Mouse (Mus musculus) small intestine, adult 2 months (tissue): Measurements from ENCODE around the gene Rpl18. TPM values are rescaled to one million over a fixed set of nuclear protein-coding genes. Genes with fewer than 3 reads are reported as not detected.
A peak's percentile ranks its signal among the peaks of the same experiment; 100 is the strongest.

Experiments used
- H3K27ac ChIP-seq: fragments of 200-500 bp; 2 replicates; pipeline ENCODE4 v1.5.1; 2012; ENCODE audit warnings: low read depth, low read length, control low read depth, inconsistent platforms; ENCODE audit not compliant: insufficient read depth
- H3K27me3 ChIP-seq: fragments of 200-500 bp; 2 replicates; pipeline ENCODE4 v1.6.1; 2012; ENCODE audit warnings: mild to moderate bottlenecking, moderate library complexity, low read length, inconsistent platforms; ENCODE audit not compliant: control insufficient read depth, insufficient read depth
- H3K36me3 ChIP-seq: fragments of 200-500 bp; 2 replicates; pipeline ENCODE4 v1.6.1; 2012; ENCODE audit warnings: mild to moderate bottlenecking, low read length, control low read depth, inconsistent platforms; ENCODE audit not compliant: control insufficient read depth, insufficient read depth
- H3K4me1 ChIP-seq: fragments of 200-500 bp; 2 replicates; pipeline ENCODE4 v1.6.1; 2012; ENCODE audit warnings: low read length, inconsistent platforms, mixed read lengths; ENCODE audit not compliant: control insufficient read depth, insufficient read depth, insufficient read length
- H3K4me3 ChIP-seq: fragments of 200-500 bp; 2 replicates; pipeline ENCODE4 v1.5.1; 2012; ENCODE audit warnings: low read depth, mild to moderate bottlenecking, control low read depth, inconsistent platforms, low read length, moderate library complexity
- CTCF ChIP-seq: fragments of 200-500 bp; IDR thresholded peaks from 2 replicates; pipeline ENCODE4 v1.5.1; 2012; ENCODE audit warnings: low read depth, mild to moderate bottlenecking, control low read depth, inconsistent platforms, low read length, moderate library complexity, mixed read lengths; ENCODE audit not compliant: insufficient replicate concordance, insufficient read length; ENCODE audit errors: extremely low read depth
- POLR2A ChIP-seq: fragments of 200-500 bp; IDR thresholded peaks from 2 replicates; pipeline ENCODE4 v1.6.1; 2012; ENCODE audit warnings: low read depth, mild to moderate bottlenecking, control low read depth, inconsistent platforms, low read length, moderate library complexity
- WGBS: fragments of 180-500 bp; shearing (Covaris S2); methylation state at CpG from one replicate; pipeline ENCODE4 v1.1.7; 2018; 5-methylcytosine and 5-hydroxymethylcytosine counted together
- polyA plus RNA-seq: library from polyadenylated mRNA; depleted of rRNA; stranded (reverse); fragments of >200 nt; gene quantifications from 2 replicates; pipeline ENCODE4 v1.2.3, GENCODE M21; 2012

The Rpl18 gene
- polyA plus RNA-seq, 1 experiment = 1,370 TPM

GRCm38 (mm10) chr7:45739820-45740219, 24.6 kb downstream of the Rpl18 start:
- Histone ChIP-seq H3K4me1 (0 out of 2 replicates have a peak, but pooled peaks cover 5% of the 10 kb centered on the region), H3K27me3 (no peaks in the 10 kb centered on the region), H3K36me3 (peaks cover 19% of the 10 kb centered on the region), H3K27ac (no peak overlapping the region), H3K4me3 (no peak overlapping the region)
- TF ChIP-seq CTCF (no peak), POLR2A (no peak)
- WGBS = 67% methylated on average over 10 of the region's 10 CpGs

GRCm38 (mm10) chr7:45741308-45741707, 26.1 kb downstream of the Rpl18 start:
- peak overlapping the region; percentile 15 for H3K4me3 ChIP-seq
- H3K27ac ChIP-seq = peak overlapping the region; percentile 42
- H3K4me1 ChIP-seq = 0 out of 2 replicates have a peak, but pooled peaks cover 6% of the 10 kb centered on the region
- TF ChIP-seq CTCF (no peak), POLR2A (no peak)
- no peaks in the 10 kb centered on the region for H3K27me3 ChIP-seq
- peaks cover 16% of the 10 kb centered on the region for H3K36me3 ChIP-seq
- 85% methylated on average over 12 of the region's 12 CpGs for WGBS

GRCm38 (mm10) chr7:45741777-45742176, 26.5 kb downstream of the Rpl18 start:
- no peaks in the 10 kb centered on the region for H3K27me3 ChIP-seq
- peaks cover 17% of the 10 kb centered on the region for H3K36me3 ChIP-seq
- peak overlapping the region; percentile 42 for H3K27ac ChIP-seq
- 51% methylated on average over 11 of the region's 11 CpGs for WGBS
- H3K4me3 ChIP-seq = peak overlapping the region; percentile 55
- no peak for TF ChIP-seq CTCF
- 0 out of 2 replicates have a peak, but pooled peaks have one; percentile 10 for TF ChIP-seq POLR2A
- 0 out of 2 replicates have a peak, but pooled peaks cover 6% of the 10 kb centered on the region for H3K4me1 ChIP-seq

GRCm38 (mm10) chr7:45742338-45742737, 27.1 kb downstream of the Rpl18 start:
- peaks cover 23% of the 10 kb centered on the region for H3K36me3 ChIP-seq
- no peaks in the 10 kb centered on the region for H3K27me3 ChIP-seq
- no peak for TF ChIP-seq CTCF
- no peak for TF ChIP-seq POLR2A
- 21% methylated on average over 19 of the region's 19 CpGs for WGBS
- peak overlapping the region; percentile 55 for H3K4me3 ChIP-seq
- peak overlapping the region; percentile 3; the same call in 1 of the 2 replicates for H3K27ac ChIP-seq
- 0 out of 2 replicates have a peak, but pooled peaks cover 6% of the 10 kb centered on the region for H3K4me1 ChIP-seq

- WGBS = 21% methylated on average over 2 of the region's 2 CpGs
- H3K27ac ChIP-seq = no peak overlapping the region
- peaks cover 12% of the 10 kb centered on the region; the same call in 1 of the 2 replicates for H3K4me1 ChIP-seq
- H3K27me3 ChIP-seq = no peaks in the 10 kb centered on the region
- TF ChIP-seq POLR2A = no peak
- TF ChIP-seq CTCF = no peak
- peaks cover 19% of the 10 kb centered on the region for H3K36me3 ChIP-seq
- H3K4me3 ChIP-seq = no peak overlapping the region
Measured at GRCm38 (mm10) chr7:45744387-45744786, 29.1 kb downstream of the Rpl18 start.

GRCm38 (mm10) chr7:45746518-45746917, 31.3 kb downstream of the Rpl18 start:
- Histone ChIP-seq H3K4me3 (no peak overlapping the region), H3K27me3 (no peaks in the 10 kb centered on the region), H3K4me1 (peaks cover 30% of the 10 kb centered on the region), H3K27ac (no peak overlapping the region), H3K36me3 (peaks cover 16% of the 10 kb centered on the region; the same call in 1 of the 2 replicates)
- TF ChIP-seq POLR2A (no peak), CTCF (peak; percentile 72; the same call in 1 of the 2 replicates)
- WGBS = 81% methylated on average over 6 of the region's 6 CpGs

GRCm38 (mm10) chr7:45747450-45747849, 32.2 kb downstream of the Rpl18 start:
- no peak overlapping the region for H3K27ac ChIP-seq
- H3K4me1 ChIP-seq = peaks cover 25% of the 10 kb centered on the region
- no peak overlapping the region for H3K4me3 ChIP-seq
- no peaks in the 10 kb centered on the region for H3K27me3 ChIP-seq
- peaks cover 18% of the 10 kb centered on the region for H3K36me3 ChIP-seq
- 87% methylated on average over 5 of the region's 5 CpGs for WGBS
- TF ChIP-seq POLR2A (no peak), CTCF (no peak)
